Mouse (Mus musculus) bone marrow macrophage, adult 2 months (primary cell): ENCODE results near the gene Atcay.

Experiments used
- CTCF ChIP-seq: IDR thresholded peaks from 2 replicates; pipeline ENCODE4 v1.5.1; 2012; ENCODE audit warnings: low read depth, mild to moderate bottlenecking, low read length, moderate library complexity
- POLR2A ChIP-seq: IDR thresholded peaks from 2 replicates; pipeline ENCODE4 v1.6.1; 2012; ENCODE audit warnings: mild to moderate bottlenecking, low read depth, low read length, borderline replicate concordance

DNA sequence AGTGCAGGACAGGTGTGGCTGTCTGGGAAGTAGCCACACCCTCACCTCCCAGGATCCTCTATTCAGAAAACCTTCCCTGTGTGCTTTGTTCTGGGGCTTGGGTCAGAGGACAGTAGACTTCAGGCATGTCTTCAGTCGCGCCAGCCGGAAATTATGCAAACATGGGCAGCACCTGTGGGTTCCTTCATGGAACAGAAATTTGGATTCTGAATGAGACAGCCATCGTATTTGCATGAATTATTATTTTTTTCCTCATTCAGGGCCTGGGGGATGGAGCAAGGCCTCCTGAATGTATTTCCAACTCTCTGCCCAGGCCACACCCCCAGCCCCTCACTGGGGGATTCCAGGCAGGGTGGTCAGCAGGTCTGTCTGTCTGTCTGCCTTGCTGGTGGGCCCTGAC lies 30.4 kb upstream of the Atcay start:
- TF ChIP-seq POLR2A (no peak), CTCF (no peak)
